Mouse (Mus musculus) testis, postnatal 14 days (tissue): ENCODE measurements at regions not wholly inside any gene's neighbourhood (a gene's known extent, or its start where the extent isn't known, plus 50 kb on each side); places are given as distances from the start of the nearest gene placed in this dataset.
"Not testable (repeated sequence)": the region's sequence is repeated elsewhere in the genome, so short reads cannot be mapped to it uniquely, and the experiment has no call there.

Source experiments
- DNase-seq: peaks from one replicate; pipeline ENCODE4 v3.0.0; 2021; ENCODE audit warnings: low spot score

- no peak for DNase-seq
Measured at GRCm38 (mm10) chr9:113171767-113172405, 536.2 kb downstream of the Pdcd6ip start.

- no peak for DNase-seq
Measured at GRCm38 (mm10) chr9:113162897-113163874, 544.9 kb downstream of the Pdcd6ip start.

GRCm38 (mm10) chr9:113160011-113160410 lies 548.0 kb downstream of the Pdcd6ip start:
- DNase-seq: no peak

GRCm38 (mm10) chr9:113158080-113158479 lies 550.0 kb downstream of the Pdcd6ip start:
- no peak for DNase-seq

- DNase-seq: no peak
Measured at GRCm38 (mm10) chr9:113157474-113158076, 550.5 kb downstream of the Pdcd6ip start.

- DNase-seq: no peak
Measured at GRCm38 (mm10) chr9:113156707-113157106, 551.4 kb downstream of the Pdcd6ip start.

GRCm38 (mm10) chr9:113149084-113149483 lies 559.0 kb downstream of the Pdcd6ip start:
- no peak for DNase-seq

- DNase-seq: no peak
Measured at GRCm38 (mm10) chr9:113146571-113146970, 561.5 kb downstream of the Pdcd6ip start.

- DNase-seq: no peak
Measured at GRCm38 (mm10) chr9:113145036-113145435, 563.0 kb downstream of the Pdcd6ip start.

- no peak for DNase-seq
Measured at GRCm38 (mm10) chr9:113134611-113135010, 573.4 kb downstream of the Pdcd6ip start.

- DNase-seq: no peak
Measured at GRCm38 (mm10) chr9:113123004-113123692, 584.9 kb downstream of the Pdcd6ip start.

- DNase-seq: no peak
Measured at GRCm38 (mm10) chr9:113122253-113122749, 585.8 kb downstream of the Pdcd6ip start.

GRCm38 (mm10) chr9:113120385-113120784 lies 587.7 kb downstream of the Pdcd6ip start:
- DNase-seq: no peak

- no peak for DNase-seq
Measured at GRCm38 (mm10) chr9:113119721-113120120, 588.3 kb downstream of the Pdcd6ip start.

GRCm38 (mm10) chr9:113115576-113115975 lies 592.5 kb downstream of the Pdcd6ip start:
- DNase-seq: no peak

- no peak for DNase-seq
Measured at GRCm38 (mm10) chr9:113112753-113113152, 595.3 kb downstream of the Pdcd6ip start.

- no peak for DNase-seq
Measured at GRCm38 (mm10) chr9:113101733-113102132, 606.3 kb downstream of the Pdcd6ip start.

- no peak for DNase-seq
Measured at GRCm38 (mm10) chr9:113100641-113101040, 607.4 kb downstream of the Pdcd6ip start.

- not testable (repeated sequence) for DNase-seq
Measured at GRCm38 (mm10) chr9:113095421-113095820, 612.6 kb downstream of the Pdcd6ip start.

- no peak for DNase-seq
Measured at GRCm38 (mm10) chr9:113093863-113094390, 614.1 kb downstream of the Pdcd6ip start.

GRCm38 (mm10) chr9:113091881-113092280 lies 616.2 kb downstream of the Pdcd6ip start:
- no peak for DNase-seq

- DNase-seq: no peak
Measured at GRCm38 (mm10) chr9:113087786-113088185, 620.3 kb downstream of the Pdcd6ip start.
